Mouse (Mus musculus): ENCODE data around the gene 5430419D17Rik.

DNA sequence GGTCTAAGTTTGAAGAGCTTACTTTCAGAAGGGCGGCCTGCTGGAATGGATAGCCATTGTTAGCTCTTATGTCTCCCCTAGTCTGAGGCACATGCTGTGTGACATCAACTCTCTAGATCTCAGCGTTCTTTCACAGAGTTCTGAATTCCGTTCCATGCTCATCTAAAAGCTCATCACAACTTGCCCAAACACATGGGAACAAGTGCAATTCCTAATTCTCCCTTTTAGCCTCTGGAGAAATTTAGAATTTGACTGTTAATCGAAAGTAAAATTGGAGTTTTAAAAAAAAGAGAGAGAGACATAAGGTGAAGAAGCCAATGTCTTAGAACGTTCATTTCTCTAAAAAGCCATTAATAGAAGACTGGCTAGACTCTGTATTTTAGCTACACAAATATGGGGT lies 155.2 kb downstream of the 5430419D17Rik start, which contains the start of gene Fam24b:
- TF ChIP-seq POLR2A (IDR thresholded peaks at IDR 0.05; ENCODE audit: insufficient read length, low read depth) (no peak), MAX (IDR thresholded peaks at IDR 0.05; ENCODE audit: low read depth) (no peak), TCF12 (IDR thresholded peaks at IDR 0.05; ENCODE audit: insufficient read depth, poor library complexity, severe bottlenecking) (no peak), MYOG (IDR thresholded peaks at IDR 0.05; ENCODE audit: control insufficient read depth in 1 of 3, insufficient read depth in 1 of 3, insufficient read length in 2 of 3, low read depth in 2 of 3) (no peak), TCF3 (IDR thresholded peaks at IDR 0.05; ENCODE audit: insufficient read length, low read depth) (no peak), SRF (IDR thresholded peaks at IDR 0.05; ENCODE audit: control insufficient read depth, insufficient read length, low read depth) (no peak)
